ENCODE assay signal across 9 mouse cellular contexts in genomic region chr2:31808410-31809357, GRCm38 (mm10). TPM values are rescaled to one million over a fixed set of nuclear protein-coding genes. Genes with fewer than 3 reads are reported as not detected.
DNase-seq lines count a peak whose midpoint lies in the region; ATAC-seq lines count a peak whose summit lies in the region.
"Had no signal": no experiment of that assay in that cellular context is flagged by ENCODE, and none has a peak within 500 bp of the region (broad histone marks: within the 10 kb centered on the region; RNA-seq: fewer than 3 reads in every experiment).

No protein-coding gene starts in this region.

- no peaks in the 10 kb centered on the region for H3K9me3 ChIP-seq in forebrain, embryonic 12.5 days
- no peaks in the 10 kb centered on the region for H3K9me3 ChIP-seq in forebrain, embryonic 11.5 days (ENCODE audit: control insufficient read depth, low read length)
- no peaks in the 10 kb centered on the region for H3K9me3 ChIP-seq in hindbrain, embryonic 11.5 days (ENCODE audit: control insufficient read depth, low read length)
- H3K9me3 ChIP-seq in limb, embryonic 11.5 days (ENCODE audit: control insufficient read depth, low read length) = no peaks in the 10 kb centered on the region

- ATAC-seq in forebrain, embryonic 12.5 days (ENCODE audit: low FRiP score) = no peak
- ATAC-seq in forebrain, embryonic 11.5 days (replicated peaks; ENCODE audit: low FRiP score) = no peak
- peak; percentile 28; the same call in 1 of the 2 replicates for ATAC-seq in hindbrain, embryonic 11.5 days (ENCODE audit: low FRiP score)
- ATAC-seq in limb, embryonic 11.5 days (ENCODE audit: insufficient number of reproducible peaks, low FRiP score, low TSS enrichment, low read depth) = no peak

- peaks cover 64% of the 10 kb centered on the region for H3K4me1 ChIP-seq in forebrain, embryonic 12.5 days
- H3K4me1 ChIP-seq in forebrain, embryonic 11.5 days (replicated peaks; ENCODE audit: control insufficient read depth, insufficient read depth, low read length) = peaks cover 31% of the 10 kb centered on the region
- peaks cover 26% of the 10 kb centered on the region for H3K4me1 ChIP-seq in hindbrain, embryonic 11.5 days (replicated peaks; ENCODE audit: control insufficient read depth, insufficient read depth, low read length)
- peaks cover 17% of the 10 kb centered on the region for H3K4me1 ChIP-seq in limb, embryonic 11.5 days (ENCODE audit: control insufficient read depth, insufficient read depth, low read length)

- no peak for DNase-seq in forebrain, embryonic 11.5 days (ENCODE audit: low spot score)
- DNase-seq in 3134 (ENCODE audit: extremely low read depth, insufficient read length, low spot score) = peak; percentile 47
- no peak for DNase-seq in hindbrain, embryonic 11.5 days (ENCODE audit: low spot score)
- DNase-seq in limb, embryonic 11.5 days (ENCODE audit: low spot score) = no peak
- no peak for DNase-seq in urinary bladder, postnatal 25 days (ENCODE audit: low spot score)
- DNase-seq in cerebellum, adult 11-12 months = no peak
- no peak for DNase-seq in cerebellum, adult 9-11 months
- DNase-seq: cerebellum, postnatal 36 days had no signal

- 0 out of 2 replicates have a peak overlapping the region, but pooled peaks have one; percentile 17 for H3K9ac ChIP-seq in forebrain, embryonic 12.5 days
- no peak overlapping the region for H3K9ac ChIP-seq in forebrain, embryonic 11.5 days (ENCODE audit: low read length)
- H3K9ac ChIP-seq in hindbrain, embryonic 11.5 days (ENCODE audit: low read depth, low read length) = no peak overlapping the region
- peak overlapping the region; percentile 9; the same call in 1 of the 2 replicates for H3K9ac ChIP-seq in limb, embryonic 11.5 days (ENCODE audit: low read length)

- 41% methylated on average over 28 of the region's 28 CpGs for WGBS in forebrain, embryonic 12.5 days
- 42% methylated on average over 28 of the region's 28 CpGs for WGBS in forebrain, embryonic 11.5 days
- 36% methylated on average over 28 of the region's 28 CpGs for WGBS in hindbrain, embryonic 11.5 days
- 41% methylated on average over 28 of the region's 28 CpGs for WGBS in limb, embryonic 11.5 days

- H3K36me3 ChIP-seq in forebrain, embryonic 12.5 days (replicated peaks) = peaks cover 11% of the 10 kb centered on the region
- H3K36me3 ChIP-seq in forebrain, embryonic 11.5 days (ENCODE audit: control insufficient read depth, insufficient read depth, low read length) = no peaks in the 10 kb centered on the region
- H3K36me3 ChIP-seq in hindbrain, embryonic 11.5 days (ENCODE audit: control insufficient read depth, insufficient read depth, low read length) = no peaks in the 10 kb centered on the region
- peaks cover 4% of the 10 kb centered on the region for H3K36me3 ChIP-seq in limb, embryonic 11.5 days (ENCODE audit: control insufficient read depth, insufficient read depth, low read length)

- no peak overlapping the region for H3K4me3 ChIP-seq in forebrain, embryonic 12.5 days (replicated peaks)
- no peak overlapping the region for H3K4me3 ChIP-seq in forebrain, embryonic 11.5 days (ENCODE audit: low read depth, low read length)
- H3K4me3 ChIP-seq in hindbrain, embryonic 11.5 days (ENCODE audit: low read depth, low read length) = no peak overlapping the region
- H3K4me3 ChIP-seq in limb, embryonic 11.5 days (ENCODE audit: low read depth, low read length) = no peak overlapping the region

- H3K4me2 ChIP-seq in forebrain, embryonic 12.5 days = no peak overlapping the region
- H3K4me2 ChIP-seq in forebrain, embryonic 11.5 days (ENCODE audit: low read depth, low read length, severe bottlenecking) = no peak overlapping the region
- no peak overlapping the region for H3K4me2 ChIP-seq in hindbrain, embryonic 11.5 days (replicated peaks; ENCODE audit: low read depth, low read length)
- no peak overlapping the region for H3K4me2 ChIP-seq in limb, embryonic 11.5 days (ENCODE audit: low read depth, severe bottlenecking)

- H3K27ac ChIP-seq in forebrain, embryonic 12.5 days = peak overlapping the region; percentile 15; the same call in 1 of the 2 replicates
- H3K27ac ChIP-seq in forebrain, embryonic 11.5 days (ENCODE audit: low read depth, low read length) = no peak overlapping the region
- peak overlapping the region; percentile 10; the same call in 1 of the 2 replicates for H3K27ac ChIP-seq in hindbrain, embryonic 11.5 days (ENCODE audit: low read depth, low read length)
- 0 out of 2 replicates have a peak overlapping the region, but pooled peaks have one; percentile 18 for H3K27ac ChIP-seq in limb, embryonic 11.5 days (replicated peaks; ENCODE audit: low read depth, low read length)

- H3K27me3 ChIP-seq in forebrain, embryonic 12.5 days = peaks cover 24% of the 10 kb centered on the region
- H3K27me3 ChIP-seq in forebrain, embryonic 11.5 days (ENCODE audit: control insufficient read depth, insufficient read depth, low read length) = no peaks in the 10 kb centered on the region
- H3K27me3 ChIP-seq in hindbrain, embryonic 11.5 days (ENCODE audit: control insufficient read depth, insufficient read depth, low read length) = no peaks in the 10 kb centered on the region; the same call in 1 of the 2 replicates
- H3K27me3 ChIP-seq in limb, embryonic 11.5 days (ENCODE audit: control insufficient read depth, insufficient read depth, low read length) = no peaks in the 10 kb centered on the region

RNA-seq across cellular contexts. Expression of gene Qrfp, which starts 1.7 kb away (rescaled TPM):
- polyA plus RNA-seq in forebrain, embryonic 12.5 days (2016; fragmentation: Nextera tagmentation; extraction: Ambion mirVana) = 0.06 TPM in 1 of 2 replicates, not detected in the other
- polyA plus RNA-seq in forebrain, embryonic 11.5 days (2014; fragmentation: Nextera tagmentation; extraction: Ambion mirVana) = 0.16 and 0.24 TPM in 2 replicates
- 0.08 and 0.28 TPM in 2 replicates for polyA plus RNA-seq in hindbrain, embryonic 11.5 days (2014; fragmentation: Nextera tagmentation; extraction: Ambion mirVana)
- polyA plus RNA-seq in limb, embryonic 11.5 days (2014; fragmentation: Nextera tagmentation; extraction: Ambion mirVana) = 0.09 and 0.31 TPM in 2 replicates

RNA-seq across cellular contexts. Expression of gene Fibcd1, which starts 37.1 kb away (rescaled TPM):
- polyA plus RNA-seq in forebrain, embryonic 12.5 days (2016; fragmentation: Nextera tagmentation; extraction: Ambion mirVana) = 1.1 and 1.2 TPM in 2 replicates
- 0.24 and 0.39 TPM in 2 replicates for polyA plus RNA-seq in forebrain, embryonic 11.5 days (2014; fragmentation: Nextera tagmentation; extraction: Ambion mirVana)
- polyA plus RNA-seq in hindbrain, embryonic 11.5 days (2014; fragmentation: Nextera tagmentation; extraction: Ambion mirVana) = 0.74 and 0.91 TPM in 2 replicates
- 0.03 TPM in 1 of 2 replicates, not detected in the other for polyA plus RNA-seq in limb, embryonic 11.5 days (2014; fragmentation: Nextera tagmentation; extraction: Ambion mirVana)

Comparison
In these comparisons a context has a peak if more than half of its experiments do, and no peak if none do; other contexts are left out.
1. H3K9ac ChIP-seq: peak in forebrain, embryonic 12.5 days (single experiment) and limb, embryonic 11.5 days (single experiment); none in forebrain, embryonic 11.5 days (single experiment) and hindbrain, embryonic 11.5 days (single experiment).